Mouse (Mus musculus): ENCODE data around the gene Gm4756. TPM values are rescaled to one million over a fixed set of nuclear protein-coding genes. Genes with fewer than 3 reads are reported as not detected.

Gm4756 gene
- polyA plus RNA-seq, 1 experiment from 2014 or later = 0.25 TPM

- H3K27ac ChIP-seq (ENCODE audit: low read depth) = no peak within 1 kb of the TSS
- ATAC-seq (peak; percentile 100), DNase-seq (peak; percentile 99)
- peaks cover 8% of the 10 kb centered on the region for H3K4me1 ChIP-seq (ENCODE audit: insufficient read depth)
- H3K27me3 ChIP-seq (ENCODE audit: insufficient read depth, low read length) = no peaks in the 10 kb centered on the region
- no peaks in the 10 kb centered on the region for H3K36me3 ChIP-seq (replicated peaks; ENCODE audit: insufficient read depth, low read length)
- H3K9ac ChIP-seq (replicated peaks) = peak within 1 kb of the TSS; percentile 64
- H3K4me2 ChIP-seq (ENCODE audit: low read depth, low read length) = peak within 1 kb of the TSS; percentile 87
- 0% methylated on average over 37 of the region's 45 CpGs for WGBS (ENCODE audit: insufficient replicate concordance)
- no peaks in the 10 kb centered on the region for H3K9me3 ChIP-seq (ENCODE audit: low read length)
- H3K4me3 ChIP-seq (ENCODE audit: low read depth, low read length) = peak within 1 kb of the TSS; percentile 68
- TF ChIP-seq EP300 (IDR thresholded peaks at IDR 0.05; ENCODE audit: low read depth) (no peak; the same call in 1 of the 2 replicates), CTCF (IDR thresholded peaks at IDR 0.05; ENCODE audit: low read depth) (peak; percentile 57)
Observed at GRCm38 (mm10) chr12:72536021-72536597, 113.4 kb downstream of the Gm4756 start, which contains the start of gene Pcnx4. Gene Pcnx4 (plus strand): TSS chr12:72536383.

DNA sequence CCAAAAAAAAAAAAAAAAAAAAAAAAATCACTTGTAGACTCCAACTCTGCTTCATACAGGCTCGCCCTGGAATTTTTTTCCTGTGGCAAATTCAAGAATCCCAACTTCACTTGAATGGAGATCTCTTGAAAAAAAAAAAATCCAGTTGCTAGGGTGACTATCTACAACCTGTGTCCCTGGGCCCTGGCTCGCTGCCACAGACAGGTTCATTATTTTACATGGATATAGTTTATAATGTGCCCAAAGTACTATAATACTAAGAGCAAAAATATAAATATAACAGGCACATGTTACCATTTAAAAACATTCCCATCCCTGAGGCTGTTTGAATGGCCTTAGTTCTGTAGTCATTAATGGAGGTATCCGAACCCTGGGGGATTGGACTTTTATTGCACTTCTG is 113.9 kb downstream of the Gm4756 start:
- peak overlapping the region; percentile 68 for H3K4me3 ChIP-seq (ENCODE audit: low read depth, low read length)
- H3K27me3 ChIP-seq (ENCODE audit: insufficient read depth, low read length) = no peaks in the 10 kb centered on the region
- no peak overlapping the region for H3K9ac ChIP-seq (replicated peaks)
- WGBS (ENCODE audit: insufficient replicate concordance) = 61% methylated on average over 3 of the region's 3 CpGs
- peak overlapping the region; percentile 87 for H3K4me2 ChIP-seq (ENCODE audit: low read depth, low read length)
- H3K9me3 ChIP-seq (ENCODE audit: low read length) = no peaks in the 10 kb centered on the region
- no peaks in the 10 kb centered on the region for H3K36me3 ChIP-seq (replicated peaks; ENCODE audit: insufficient read depth, low read length)
- DNase-seq (no peak), ATAC-seq (no peak)
- no peak for TF ChIP-seq CTCF (IDR thresholded peaks at IDR 0.05; ENCODE audit: low read depth)
- no peak for TF ChIP-seq EP300 (IDR thresholded peaks at IDR 0.05; ENCODE audit: low read depth)
- no peak overlapping the region for H3K27ac ChIP-seq (ENCODE audit: low read depth)
- H3K4me1 ChIP-seq (ENCODE audit: insufficient read depth) = peaks cover 8% of the 10 kb centered on the region

DNA sequence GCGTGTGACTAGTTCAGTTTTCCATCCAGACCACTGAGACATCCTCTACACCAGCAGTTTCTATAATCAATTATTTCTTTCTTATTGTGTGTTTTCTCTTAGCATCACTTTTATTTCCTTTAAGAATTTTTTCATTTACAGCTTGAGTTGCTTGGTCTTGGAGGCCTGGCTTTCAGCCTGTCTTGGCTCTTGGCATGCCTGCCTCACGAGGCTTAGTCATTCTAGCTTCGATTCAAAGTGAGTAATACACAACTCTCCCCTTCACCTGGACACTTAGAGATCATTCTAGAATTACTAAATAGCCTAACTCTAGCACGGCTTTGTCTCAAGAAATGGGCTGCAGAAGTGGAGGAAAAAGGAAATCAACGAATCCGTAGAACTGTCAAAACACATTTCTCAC is 115.5 kb downstream of the Gm4756 start:
- Histone ChIP-seq H3K4me3 (ENCODE audit: low read depth, low read length) (no peak overlapping the region), H3K27me3 (ENCODE audit: insufficient read depth, low read length) (no peaks in the 10 kb centered on the region), H3K36me3 (replicated peaks; ENCODE audit: insufficient read depth, low read length) (no peaks in the 10 kb centered on the region), H3K4me2 (ENCODE audit: low read depth, low read length) (no peak overlapping the region), H3K9ac (replicated peaks) (no peak overlapping the region), H3K4me1 (ENCODE audit: insufficient read depth) (peaks cover 8% of the 10 kb centered on the region), H3K9me3 (ENCODE audit: low read length) (0 out of 2 replicates have a peak, but pooled peaks cover 6% of the 10 kb centered on the region), H3K27ac (ENCODE audit: low read depth) (no peak overlapping the region)
- no peak for TF ChIP-seq CTCF (IDR thresholded peaks at IDR 0.05; ENCODE audit: low read depth)
- TF ChIP-seq EP300 (IDR thresholded peaks at IDR 0.05; ENCODE audit: low read depth) = no peak
- ATAC-seq (no peak), DNase-seq (no peak)
- WGBS (ENCODE audit: insufficient replicate concordance) = 68% methylated on average over 6 of the region's 6 CpGs

DNA sequence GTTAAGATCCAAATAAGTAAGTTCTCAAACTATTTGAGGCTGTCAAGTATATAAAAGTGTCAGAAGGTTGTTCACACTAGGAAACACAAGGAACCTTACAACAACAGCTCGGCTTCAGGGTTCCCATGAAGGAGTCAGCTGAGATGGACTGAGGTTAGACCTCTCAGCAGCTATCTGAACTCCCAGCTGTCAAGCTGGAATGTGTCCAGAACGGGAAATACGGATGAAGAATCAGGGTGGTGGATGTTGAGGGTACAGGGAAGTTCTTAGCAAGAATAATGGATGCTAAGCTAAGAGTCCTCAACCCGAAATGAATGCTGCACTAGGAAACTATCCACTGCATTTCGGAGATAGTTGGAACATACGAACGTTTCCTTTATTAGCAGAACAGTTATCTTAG is 117.2 kb downstream of the Gm4756 start:
- Histone ChIP-seq H3K9me3 (ENCODE audit: low read length) (0 out of 2 replicates have a peak, but pooled peaks cover 6% of the 10 kb centered on the region), H3K27me3 (ENCODE audit: insufficient read depth, low read length) (no peaks in the 10 kb centered on the region), H3K9ac (replicated peaks) (no peak overlapping the region), H3K36me3 (replicated peaks; ENCODE audit: insufficient read depth, low read length) (no peaks in the 10 kb centered on the region), H3K4me1 (ENCODE audit: insufficient read depth) (peaks cover 8% of the 10 kb centered on the region), H3K27ac (ENCODE audit: low read depth) (no peak overlapping the region), H3K4me3 (ENCODE audit: low read depth, low read length) (no peak overlapping the region), H3K4me2 (ENCODE audit: low read depth, low read length) (no peak overlapping the region)
- 69% methylated on average over 7 of the region's 7 CpGs for WGBS (ENCODE audit: insufficient replicate concordance)
- DNase-seq (no peak), ATAC-seq (no peak)
- TF ChIP-seq CTCF (IDR thresholded peaks at IDR 0.05; ENCODE audit: low read depth) = no peak
- TF ChIP-seq EP300 (IDR thresholded peaks at IDR 0.05; ENCODE audit: low read depth) = no peak

Other genes starting within 250 kb of the Gm4756 start
- gene Rtn1, start 240.6 kb downstream of the Gm4756 start, polyA plus RNA-seq (2015; fragmentation: Nextera tagmentation; extraction: Ambion mirVana) = 0.85 and 1.5 TPM in 2 replicates
- gene Lrrc9, start 207.8 kb downstream of the Gm4756 start, polyA plus RNA-seq (2015; fragmentation: Nextera tagmentation; extraction: Ambion mirVana) = 0.11 and 0.12 TPM in 2 replicates
- gene Pcnx4, start 113.3 kb downstream of the Gm4756 start, polyA plus RNA-seq (2015; fragmentation: Nextera tagmentation; extraction: Ambion mirVana) = 1.9 TPM in 2 replicates
- 54.0 and 54.4 TPM in 2 replicates for gene Dhrs7, start 15.2 kb upstream of the Gm4756 start, polyA plus RNA-seq (2015; fragmentation: Nextera tagmentation; extraction: Ambion mirVana)
- gene Ppm1a, start 107.8 kb upstream of the Gm4756 start, polyA plus RNA-seq (2015; fragmentation: Nextera tagmentation; extraction: Ambion mirVana) = 36.1 and 42.8 TPM in 2 replicates

Data from liver, postnatal 0 days (tissue).